Mouse (Mus musculus) neural tube, embryonic 10.5 days (tissue): ENCODE data around the gene Dedd.
"Not testable (repeated sequence)": the region's sequence is repeated elsewhere in the genome, so short reads cannot be mapped to it uniquely, and the experiment has no call there.

Experiments used
- DNase-seq: peaks from one replicate; pipeline ENCODE4 v3.0.0-alpha.2; 2017; ENCODE audit warnings: low spot score; ENCODE audit errors: extremely low spot score

The Dedd gene

GRCm38 (mm10) chr1:171328839-171329432 is at the start of gene Dedd:
Gene Dedd (plus strand): TSS chr1:171329145.
- DNase-seq = peak; percentile 96

- no peak for DNase-seq
Observed at GRCm38 (mm10) chr1:171279721-171280120, 49.2 kb upstream of the Dedd start.

- DNase-seq = no peak
Observed at GRCm38 (mm10) chr1:171280250-171280915, 48.6 kb upstream of the Dedd start.

- peak; percentile 85 for DNase-seq
Observed at GRCm38 (mm10) chr1:171280916-171281527, 47.9 kb upstream of the Dedd start, which contains the start of gene Ppox. Gene Ppox (minus strand): TSS chr1:171281186.

- no peak for DNase-seq
Observed at GRCm38 (mm10) chr1:171281528-171281923, 47.4 kb upstream of the Dedd start.

- no peak for DNase-seq
Observed at GRCm38 (mm10) chr1:171282086-171282805, 46.7 kb upstream of the Dedd start.

GRCm38 (mm10) chr1:171283188-171284160 is 45.5 kb upstream of the Dedd start:
- DNase-seq = no peak

- DNase-seq = no peak
Observed at GRCm38 (mm10) chr1:171284491-171284890, 44.5 kb upstream of the Dedd start.

- DNase-seq = peak; percentile 10
Observed at GRCm38 (mm10) chr1:171285096-171285892, 43.7 kb upstream of the Dedd start.

GRCm38 (mm10) chr1:171286517-171286916 is 42.4 kb upstream of the Dedd start:
- DNase-seq = peak; percentile 11

- DNase-seq = peak; percentile 92
Observed at GRCm38 (mm10) chr1:171287136-171288081, 41.5 kb upstream of the Dedd start, which contains the start of gene Usp21. Gene Usp21 (minus strand): TSS chr1:171287991.

- DNase-seq = no peak
Observed at GRCm38 (mm10) chr1:171288328-171288727, 40.6 kb upstream of the Dedd start.

GRCm38 (mm10) chr1:171293351-171293750 is 35.6 kb upstream of the Dedd start:
- no peak for DNase-seq

- DNase-seq = no peak
Observed at GRCm38 (mm10) chr1:171293906-171294297, 35.0 kb upstream of the Dedd start.

- peak; percentile 84 for DNase-seq
Observed at GRCm38 (mm10) chr1:171294298-171295062, 34.5 kb upstream of the Dedd start, which contains the start of gene Ufc1. Gene Ufc1 (minus strand): TSS chr1:171295024.

- no peak for DNase-seq
Observed at GRCm38 (mm10) chr1:171295063-171295402, 33.9 kb upstream of the Dedd start.

GRCm38 (mm10) chr1:171298226-171298625 is 30.7 kb upstream of the Dedd start:
- DNase-seq = no peak

GRCm38 (mm10) chr1:171306157-171306556 is 22.8 kb upstream of the Dedd start:
- not testable (repeated sequence) for DNase-seq
